Mouse (Mus musculus) thymus, postnatal 36 days (tissue): ENCODE results near the gene Rubcn.

Source experiments
- DNase-seq, 2 experiments: peaks; one replicate each; pipeline ENCODE4 v3.0.0; 2022; ENCODE audit warnings: mixed read lengths in 2 of 2

The Rubcn gene

GRCm38 (mm10) chr16:32867919-32868552 lies 9.5 kb downstream of the Rubcn start:
- peak; percentile 87 to 90 for DNase-seq

DNA sequence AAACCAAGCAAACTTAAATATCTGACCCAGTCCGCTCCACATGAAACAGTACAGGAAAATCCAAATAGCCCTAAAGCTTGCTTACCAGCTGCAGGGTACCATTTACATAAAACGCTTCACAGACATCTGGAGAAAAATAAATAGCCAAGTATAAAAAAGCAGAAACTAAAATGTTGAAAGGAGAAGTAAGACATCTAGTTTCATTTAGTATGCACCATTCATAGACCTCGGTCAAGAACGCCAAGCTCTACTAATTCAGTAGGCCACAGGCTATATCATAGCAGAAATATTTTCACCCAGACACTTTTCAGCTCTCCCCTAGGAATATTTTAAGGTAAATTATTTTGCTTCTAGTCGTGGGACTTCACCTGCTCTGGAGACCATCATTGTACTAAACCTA lies 10.9 kb downstream of the Rubcn start:
- no peak for DNase-seq

DNA sequence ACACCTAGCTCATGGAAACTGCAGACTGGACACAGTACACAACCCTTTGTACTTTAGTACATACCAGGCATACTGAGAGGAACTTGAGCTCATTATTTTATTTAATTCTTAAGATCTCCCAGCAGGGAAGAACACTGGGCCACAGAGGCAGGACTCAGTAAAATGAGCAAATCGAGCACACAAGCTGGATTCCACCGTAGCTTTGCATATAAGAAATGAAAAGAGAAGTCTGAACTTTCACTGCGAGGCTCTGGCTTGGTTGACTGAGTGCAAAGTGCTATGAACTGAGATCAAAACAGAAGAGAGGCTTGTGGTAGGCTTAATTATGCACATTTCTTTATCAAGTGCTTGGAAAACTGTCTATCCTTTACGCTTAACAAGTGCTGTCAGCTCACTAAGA lies 12.2 kb downstream of the Rubcn start:
- no peak for DNase-seq

DNA sequence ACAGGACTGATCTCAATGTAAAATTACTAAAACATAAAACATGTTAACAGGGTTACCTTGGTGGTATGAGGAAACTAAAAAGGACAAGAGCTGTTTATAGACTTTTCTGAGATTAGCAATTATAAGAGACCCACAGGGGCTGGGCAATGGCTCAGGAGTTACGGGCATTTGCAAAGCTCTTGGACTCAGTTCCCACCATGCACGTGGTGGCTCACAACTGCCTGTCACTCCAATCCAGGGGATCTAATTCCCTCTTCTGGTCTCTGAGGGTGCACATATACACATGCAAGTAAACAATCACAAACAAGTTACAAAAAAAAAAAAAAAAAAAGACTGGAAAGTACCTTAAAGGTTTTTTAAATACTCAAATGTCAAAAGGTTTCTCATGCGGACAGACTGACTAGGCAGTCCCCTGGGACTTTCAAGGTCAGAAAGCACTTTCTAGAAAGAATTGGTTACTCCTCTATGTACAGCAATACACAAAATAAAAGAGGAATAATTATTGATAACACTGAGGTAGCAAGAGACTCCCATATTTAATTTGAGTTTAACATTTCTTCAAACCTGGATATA lies 15.7 kb downstream of the Rubcn start:
- no peak for DNase-seq

DNA sequence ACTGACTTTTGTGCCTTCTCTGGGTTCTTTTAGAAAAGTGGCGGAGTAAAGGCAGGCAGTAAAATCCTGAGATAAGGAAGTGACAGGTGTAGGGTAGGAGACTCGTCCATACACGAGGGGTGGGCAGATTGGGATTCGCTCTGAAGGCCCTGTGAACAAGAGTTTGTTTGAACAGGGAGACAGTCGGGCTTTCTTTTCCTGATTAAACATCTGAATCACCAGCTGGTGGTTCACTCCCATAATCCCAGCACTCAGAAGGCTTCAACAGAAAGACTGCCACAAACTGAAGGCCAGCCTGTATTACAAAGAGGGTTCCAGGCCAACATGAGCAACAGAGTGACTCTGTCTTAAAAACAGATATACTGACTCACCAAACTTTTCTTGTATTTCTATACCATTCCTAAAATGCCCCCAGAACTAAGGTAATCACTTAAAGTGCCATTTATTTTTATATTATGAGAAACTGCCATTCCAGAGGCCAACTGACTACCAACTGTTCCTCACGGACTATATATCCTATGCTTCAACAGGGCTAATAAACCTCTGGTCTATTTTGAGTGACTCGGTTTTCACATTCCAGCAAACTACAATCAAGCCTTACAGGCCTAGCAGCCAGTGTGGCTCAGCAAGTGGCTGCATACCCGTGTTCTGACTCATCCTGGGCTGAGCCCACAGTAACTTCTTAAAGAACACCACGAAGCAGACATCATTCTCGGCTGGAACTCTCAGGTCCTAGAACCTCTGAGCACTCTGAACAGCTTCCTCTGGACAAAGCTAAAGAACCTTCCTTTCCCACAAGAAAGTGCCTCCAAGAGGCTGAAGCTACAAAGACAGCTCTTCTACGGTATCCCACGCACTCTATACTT lies 18.6 kb downstream of the Rubcn start:
- DNase-seq = no peak

- no peak for DNase-seq
Observed at GRCm38 (mm10) chr16:32858356-32858755, 19.2 kb downstream of the Rubcn start.

GRCm38 (mm10) chr16:32856751-32857150 lies 20.8 kb downstream of the Rubcn start:
- DNase-seq = no peak

DNA sequence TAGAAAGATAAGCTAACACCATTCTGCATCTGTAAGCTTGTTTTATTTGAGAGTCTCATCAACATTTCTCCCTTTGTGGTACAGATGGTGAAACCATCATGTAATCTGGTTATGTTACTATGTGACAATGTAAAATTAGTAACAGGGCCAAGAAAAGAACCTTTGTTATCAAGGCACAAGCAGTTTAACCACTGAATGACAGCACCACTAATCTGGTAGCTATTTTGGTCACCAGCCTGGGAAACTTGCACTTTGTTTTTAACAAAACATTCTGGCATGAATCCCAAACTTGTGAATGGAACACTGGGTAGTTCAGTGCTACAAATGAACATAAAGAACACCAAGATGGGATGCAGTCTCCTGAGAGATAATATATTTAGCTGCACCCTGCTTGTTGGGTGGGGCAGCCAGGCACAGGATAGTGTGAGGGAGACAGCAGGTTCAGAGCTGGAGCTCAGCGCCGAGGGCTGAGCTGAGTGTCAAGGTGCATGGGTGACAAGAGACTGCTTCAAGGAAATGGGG lies 23.5 kb downstream of the Rubcn start:
- DNase-seq = peak in 1 of 2 experiments; percentile 23

GRCm38 (mm10) chr16:32853492-32854049 lies 24.0 kb downstream of the Rubcn start:
- DNase-seq = peak in 1 of 2 experiments; percentile 17

DNA sequence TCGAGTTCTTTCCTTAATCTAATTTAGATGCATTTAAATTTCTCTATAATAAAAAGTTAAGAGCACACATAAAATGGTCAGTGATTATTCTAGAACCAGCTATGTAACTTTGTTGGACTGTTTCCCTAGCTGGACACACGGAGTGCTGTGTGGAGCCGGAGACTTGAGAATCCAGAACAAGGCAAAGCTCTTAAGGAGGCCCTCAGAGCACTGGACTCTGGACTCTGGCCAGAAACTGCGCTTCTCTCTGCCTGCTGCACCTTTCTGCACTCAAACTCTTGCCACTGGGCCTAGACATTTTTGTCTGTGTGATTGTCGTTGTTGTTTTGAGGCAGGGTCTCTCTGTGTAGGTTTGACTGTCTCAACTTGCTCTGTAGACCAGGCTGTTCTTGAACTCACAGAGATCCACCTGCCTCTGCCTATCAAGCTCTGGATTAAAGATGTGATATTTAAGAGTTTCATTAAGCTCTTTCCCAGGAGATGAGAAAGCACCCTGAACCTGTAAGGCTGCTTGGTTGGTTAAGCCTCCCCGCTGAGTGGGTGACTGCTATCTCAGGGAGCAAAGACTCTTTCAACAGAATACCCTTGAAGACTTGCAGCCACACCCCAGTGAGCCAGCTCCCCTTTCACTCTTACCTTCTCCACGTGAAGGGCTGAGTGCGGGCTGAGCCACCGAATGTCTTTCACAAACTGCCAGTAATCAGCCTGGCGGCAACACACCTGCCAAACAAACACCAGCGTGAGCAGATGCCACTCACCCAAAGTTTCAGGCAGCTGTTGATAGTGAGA lies 28.3 kb downstream of the Rubcn start:
- peak in 1 of 2 experiments; percentile 30 for DNase-seq

- DNase-seq = no peak
Observed at GRCm38 (mm10) chr16:32847103-32847502, 30.5 kb downstream of the Rubcn start.

DNA sequence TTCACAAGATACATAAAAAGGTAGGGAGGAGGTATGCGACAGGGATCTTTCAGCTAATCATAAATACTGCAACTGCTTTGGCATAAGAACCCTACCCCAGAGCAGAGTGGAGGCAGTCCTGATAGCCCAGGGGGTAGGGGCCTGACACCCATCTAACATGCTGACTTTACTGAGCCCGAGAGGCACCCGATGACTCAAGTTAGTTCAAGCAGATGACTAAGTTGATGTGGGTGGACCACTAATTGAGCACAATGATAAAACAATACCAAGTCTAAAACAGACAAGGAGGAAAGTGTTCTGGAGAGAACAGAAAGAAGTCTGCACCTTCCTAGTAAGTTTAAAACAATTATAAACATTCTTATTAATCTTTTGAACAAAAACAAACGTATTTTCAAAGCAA lies 46.1 kb downstream of the Rubcn start:
- no peak for DNase-seq

DNA sequence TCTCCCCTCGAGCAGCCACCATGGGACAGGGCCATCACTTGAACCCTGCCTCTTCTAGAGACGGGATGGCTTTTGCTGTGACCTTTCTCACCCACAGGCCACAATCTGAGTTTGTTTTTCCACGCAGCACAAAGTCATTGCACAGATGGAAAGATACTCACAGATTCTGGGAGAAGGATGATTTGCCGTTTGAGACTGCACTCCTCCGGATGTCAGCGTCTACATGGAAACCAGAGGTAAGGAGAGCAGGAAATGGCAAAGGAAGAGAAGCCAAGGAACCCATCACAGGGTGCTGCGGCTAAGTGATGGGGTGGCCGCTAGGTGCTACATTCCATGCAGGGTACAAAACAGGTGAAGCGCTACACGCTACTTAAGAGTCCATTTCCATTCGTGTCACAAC lies 48.5 kb downstream of the Rubcn start:
- DNase-seq = no peak

- no peak for DNase-seq
Observed at GRCm38 (mm10) chr16:32826521-32826920, 51.0 kb downstream of the Rubcn start.

DNA sequence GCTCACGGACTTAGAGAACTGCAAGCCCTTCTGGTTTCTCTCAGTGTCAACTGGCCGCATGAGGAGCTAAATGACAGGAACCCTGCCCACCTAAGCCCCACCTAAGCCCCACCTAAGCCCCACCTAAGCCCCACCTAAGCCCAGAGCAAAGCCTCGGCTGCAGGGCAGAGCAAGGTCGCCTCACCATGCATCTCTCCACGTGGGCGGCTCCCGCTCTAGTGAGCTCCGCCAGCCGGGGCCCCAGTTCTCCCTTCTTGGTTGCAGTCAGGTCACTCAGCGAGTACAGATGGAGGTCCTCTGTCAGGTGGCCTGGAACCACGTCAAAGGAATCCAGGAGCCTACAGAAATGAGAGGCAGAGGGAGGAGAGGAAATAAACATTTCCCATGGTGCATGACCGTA lies 52.2 kb downstream of the Rubcn start:
- DNase-seq = no peak

- DNase-seq = no peak
Observed at GRCm38 (mm10) chr16:32824061-32824460, 53.5 kb downstream of the Rubcn start.

GRCm38 (mm10) chr16:32823487-32823886 lies 54.1 kb downstream of the Rubcn start:
- no peak for DNase-seq

DNA sequence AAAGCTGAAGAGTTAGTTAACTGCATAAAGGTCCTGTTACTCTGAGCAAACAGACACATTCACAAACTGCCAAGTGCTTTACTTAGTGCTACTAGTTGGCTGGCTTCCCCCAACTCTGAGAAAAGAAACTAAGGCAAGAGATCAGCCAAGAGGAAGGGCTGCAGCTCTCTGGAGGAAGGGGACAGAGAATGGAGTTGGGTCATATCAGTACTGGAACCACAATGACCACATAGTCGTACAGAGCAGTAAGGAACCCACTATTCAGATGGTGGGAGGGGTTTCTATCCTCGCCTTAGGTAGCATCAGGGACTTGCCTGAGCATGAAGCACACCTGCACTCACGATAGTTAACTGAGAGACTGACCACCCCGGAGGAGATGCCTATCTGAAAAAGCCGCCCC lies 54.7 kb downstream of the Rubcn start:
- DNase-seq = no peak

- no peak for DNase-seq
Observed at GRCm38 (mm10) chr16:32822450-32822827, 55.1 kb downstream of the Rubcn start.

- DNase-seq = no peak
Observed at GRCm38 (mm10) chr16:32821772-32822449, 55.7 kb downstream of the Rubcn start.

DNA sequence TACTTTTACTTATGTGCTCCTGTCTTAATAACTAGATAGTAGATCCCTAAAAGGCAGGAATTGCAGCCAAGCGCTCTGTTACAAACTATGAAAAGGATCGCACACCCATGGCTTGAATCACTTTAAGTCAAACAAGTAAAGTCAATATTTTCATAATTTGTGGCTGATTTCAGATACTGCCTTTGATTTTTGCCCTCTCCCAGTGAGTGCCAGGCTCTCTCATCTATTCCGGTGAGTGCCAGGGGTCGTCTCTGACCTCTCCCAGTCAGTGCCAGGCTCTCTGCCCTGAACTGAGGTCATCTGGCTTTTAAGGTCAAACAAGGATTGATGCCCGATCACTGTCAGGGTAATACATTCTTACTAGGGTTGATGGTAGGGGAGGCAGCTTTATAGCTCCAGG lies 59.1 kb downstream of the Rubcn start:
- DNase-seq = no peak

GRCm38 (mm10) chr16:32818036-32818435 lies 59.5 kb downstream of the Rubcn start:
- DNase-seq = no peak
